Mouse (Mus musculus) telencephalon, adult 2 months (tissue): ENCODE measurements around the gene Mgarp.
"Not testable (repeated sequence)": the region's sequence is repeated elsewhere in the genome, so short reads cannot be mapped to it uniquely, and the experiment has no call there.

Experiments used
- DNase-seq: peaks from one replicate; pipeline ENCODE4 v3.0.0-alpha.2; 2011; ENCODE audit warnings: low read depth, low spot score

Mgarp gene

GRCm38 (mm10) chr3:51368011-51368410, 28.5 kb downstream of the Mgarp start:
- no peak for DNase-seq

GRCm38 (mm10) chr3:51366926-51367325, 29.6 kb downstream of the Mgarp start:
- DNase-seq, result no peak

GRCm38 (mm10) chr3:51365517-51365882, 31.0 kb downstream of the Mgarp start:
- DNase-seq, result no peak

- peak; percentile 92 for DNase-seq
These were observed 31.6 kb downstream of the Mgarp start for GRCm38 (mm10) chr3:51364703-51365516.

GRCm38 (mm10) chr3:51361066-51361465, 35.5 kb downstream of the Mgarp start:
- DNase-seq, result no peak

- no peak for DNase-seq
These were observed 36.8 kb downstream of the Mgarp start for GRCm38 (mm10) chr3:51359558-51360307.

- DNase-seq, result no peak
These were observed 37.6 kb downstream of the Mgarp start for GRCm38 (mm10) chr3:51358660-51359557.

- DNase-seq, result no peak
These were observed 38.4 kb downstream of the Mgarp start for GRCm38 (mm10) chr3:51358181-51358580.

GRCm38 (mm10) chr3:51357624-51358023, 38.9 kb downstream of the Mgarp start:
- DNase-seq, result no peak

- DNase-seq, result no peak
These were observed 39.5 kb downstream of the Mgarp start for GRCm38 (mm10) chr3:51357078-51357477.

- DNase-seq, result not testable (repeated sequence)
These were observed 41.6 kb downstream of the Mgarp start for GRCm38 (mm10) chr3:51354956-51355355.

- DNase-seq, result no peak
These were observed 42.5 kb downstream of the Mgarp start for GRCm38 (mm10) chr3:51354034-51354427.

- DNase-seq, result no peak
These were observed 43.1 kb downstream of the Mgarp start for GRCm38 (mm10) chr3:51353325-51354033.

- DNase-seq, result no peak
These were observed 45.7 kb downstream of the Mgarp start for GRCm38 (mm10) chr3:51350806-51351205.

GRCm38 (mm10) chr3:51348646-51349238, 47.8 kb downstream of the Mgarp start:
- DNase-seq, result no peak

GRCm38 (mm10) chr3:51345017-51345416, 51.5 kb downstream of the Mgarp start:
- DNase-seq, result not testable (repeated sequence)

- not testable (repeated sequence) for DNase-seq
These were observed 52.4 kb downstream of the Mgarp start for GRCm38 (mm10) chr3:51344182-51344581.

- no peak for DNase-seq
These were observed 53.3 kb downstream of the Mgarp start for GRCm38 (mm10) chr3:51343260-51343659.

GRCm38 (mm10) chr3:51342152-51342551, 54.4 kb downstream of the Mgarp start:
- no peak for DNase-seq

- no peak for DNase-seq
These were observed 55.1 kb downstream of the Mgarp start for GRCm38 (mm10) chr3:51341268-51342081.
